In the genomic region with DNA sequence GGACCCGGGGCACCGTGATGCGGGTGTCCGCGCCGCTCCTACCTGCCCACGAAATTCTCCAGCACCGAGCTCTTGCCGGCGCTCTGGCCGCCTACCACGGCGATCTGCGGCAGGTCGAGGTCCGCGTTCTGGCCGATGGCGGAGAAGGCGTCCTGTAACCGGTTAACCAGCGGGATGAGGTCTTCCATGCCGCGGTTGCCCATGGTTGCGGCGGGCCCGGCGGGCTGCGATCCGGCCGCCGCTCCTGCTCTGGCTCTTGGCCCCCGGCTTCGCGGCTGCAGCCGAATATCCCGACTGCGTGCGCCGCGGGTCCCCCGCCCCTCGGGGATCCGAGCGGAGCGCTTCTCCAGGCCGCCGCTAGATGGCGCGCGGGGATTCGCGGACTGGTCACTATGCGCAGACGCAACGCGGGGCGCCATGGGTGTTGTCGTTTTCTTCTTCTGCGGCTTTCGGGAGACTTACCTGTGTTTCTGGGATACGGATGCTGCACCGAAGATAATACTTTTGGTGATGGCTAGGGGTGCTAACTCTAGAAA, we compare ENCODE assay signal across 8 mouse cellular contexts. TPM values are rescaled to one million over a fixed set of nuclear protein-coding genes. Genes with fewer than 3 reads are reported as not detected.
DNase-seq lines count a peak whose midpoint lies in the region; ATAC-seq and TF ChIP-seq lines count a peak whose summit lies in the region.

A gene (minus strand): TSS at position 332 of the 536 bp plus-strand sequence.

- H3K4me2 ChIP-seq in embryonic facial prominence, embryonic 12.5 days (replicated peaks), result peak within 1 kb of the TSS; percentile 73
- peak within 1 kb of the TSS; percentile 53 for H3K4me2 ChIP-seq in limb, embryonic 11.5 days (ENCODE audit: low read depth, severe bottlenecking)
- H3K4me2 ChIP-seq in midbrain, embryonic 14.5 days (ENCODE audit: low read length), result peak within 1 kb of the TSS; percentile 79

- H3K27ac ChIP-seq in embryonic facial prominence, embryonic 12.5 days, result peak within 1 kb of the TSS; percentile 91
- no peak within 1 kb of the TSS for H3K27ac ChIP-seq in kidney, adult 2 months (ENCODE audit: insufficient read depth, low read depth, low read length)
- H3K27ac ChIP-seq in limb, embryonic 11.5 days (replicated peaks; ENCODE audit: low read depth, low read length), result peak within 1 kb of the TSS; percentile 82
- H3K27ac ChIP-seq in midbrain, embryonic 14.5 days (replicated peaks; ENCODE audit: low read depth, low read length), result peak within 1 kb of the TSS; percentile 95

- no peak for TF ChIP-seq POLR2A in kidney, adult 2 months (IDR thresholded peaks at IDR 0.05; ENCODE audit: low read depth, low read length)

- H3K4me3 ChIP-seq in embryonic facial prominence, embryonic 12.5 days, result peak within 1 kb of the TSS; percentile 70
- H3K4me3 ChIP-seq in kidney, adult 2 months (ENCODE audit: insufficient read depth, low read depth, low read length), result peak within 1 kb of the TSS; percentile 68
- peak within 1 kb of the TSS; percentile 86 for H3K4me3 ChIP-seq in limb, embryonic 11.5 days (ENCODE audit: low read depth, low read length)
- peak within 1 kb of the TSS; percentile 70 for H3K4me3 ChIP-seq in midbrain, embryonic 14.5 days (replicated peaks; ENCODE audit: low read depth, low read length)

- no peaks in the 10 kb centered on the region for H3K27me3 ChIP-seq in embryonic facial prominence, embryonic 12.5 days
- no peaks in the 10 kb centered on the region; the same call in 1 of the 2 replicates for H3K27me3 ChIP-seq in kidney, adult 2 months (replicated peaks; ENCODE audit: control insufficient read depth, insufficient read depth, low read length)
- H3K27me3 ChIP-seq in limb, embryonic 11.5 days (ENCODE audit: control insufficient read depth, insufficient read depth, low read length), result no peaks in the 10 kb centered on the region
- no peaks in the 10 kb centered on the region for H3K27me3 ChIP-seq in midbrain, embryonic 14.5 days (ENCODE audit: control insufficient read depth, insufficient read depth, low read length)

- ATAC-seq in embryonic facial prominence, embryonic 12.5 days (ENCODE audit: insufficient number of reproducible peaks, insufficient read depth, low FRiP score, low TSS enrichment), result 0 out of 2 replicates have a peak, but pooled peaks have one; percentile 19
- peak; percentile 15 for ATAC-seq in limb, embryonic 11.5 days (ENCODE audit: insufficient number of reproducible peaks, low FRiP score, low TSS enrichment, low read depth)
- peak; percentile 72 for ATAC-seq in midbrain, embryonic 14.5 days (ENCODE audit: low FRiP score, low TSS enrichment)

- peak; percentile 76 for TF ChIP-seq CTCF in kidney, adult 2 months (conservative IDR thresholded peaks at IDR 0.05; ENCODE audit: insufficient read depth, insufficient read length, low read depth, low read length)

- peaks cover 30% of the 10 kb centered on the region for H3K4me1 ChIP-seq in embryonic facial prominence, embryonic 12.5 days
- H3K4me1 ChIP-seq in kidney, adult 2 months (ENCODE audit: control insufficient read depth, insufficient read depth, low read length), result peaks cover 3% of the 10 kb centered on the region; the same call in 1 of the 2 replicates
- H3K4me1 ChIP-seq in limb, embryonic 11.5 days (ENCODE audit: control insufficient read depth, insufficient read depth, low read length), result peaks cover 13% of the 10 kb centered on the region
- H3K4me1 ChIP-seq in midbrain, embryonic 14.5 days (ENCODE audit: control insufficient read depth, insufficient read depth, low read length), result peaks cover 20% of the 10 kb centered on the region

- WGBS in embryonic facial prominence, embryonic 12.5 days, result under 1% methylated on average over 63 of the region's 63 CpGs
- under 1% methylated on average over 63 of the region's 63 CpGs for WGBS in kidney, adult 2 months
- 0% methylated on average over 63 of the region's 63 CpGs for WGBS in limb, embryonic 11.5 days
- under 1% methylated on average over 63 of the region's 63 CpGs for WGBS in midbrain, embryonic 14.5 days

- peak; percentile 88 for DNase-seq in 3T3-L1 (ENCODE audit: low read depth, low spot score)
- peak; percentile 91 to 93 for DNase-seq in adrenal gland, postnatal 36 days
- DNase-seq in heart, adult 18-20 months, result peak; percentile 90 to 94
- peak; percentile 90 for DNase-seq in kidney, adult 2 months
- peak; percentile 96 for DNase-seq in limb, embryonic 11.5 days (ENCODE audit: low spot score)
- peak; percentile 97 for DNase-seq in midbrain, embryonic 14.5 days
- peak; percentile 79 for DNase-seq in spleen, adult 12 weeks (ENCODE audit: low spot score)

- no peaks in the 10 kb centered on the region for H3K9me3 ChIP-seq in embryonic facial prominence, embryonic 12.5 days
- H3K9me3 ChIP-seq in limb, embryonic 11.5 days (ENCODE audit: control insufficient read depth, low read length), result no peaks in the 10 kb centered on the region
- H3K9me3 ChIP-seq in midbrain, embryonic 14.5 days (ENCODE audit: control insufficient read depth, low read length), result no peaks in the 10 kb centered on the region

- H3K9ac ChIP-seq in embryonic facial prominence, embryonic 12.5 days, result peak within 1 kb of the TSS; percentile 80
- H3K9ac ChIP-seq in limb, embryonic 11.5 days (ENCODE audit: low read length), result peak within 1 kb of the TSS; percentile 85
- H3K9ac ChIP-seq in midbrain, embryonic 14.5 days (replicated peaks; ENCODE audit: low read length), result peak within 1 kb of the TSS; percentile 81

- peaks cover 10% of the 10 kb centered on the region; the same call in 1 of the 2 replicates for H3K36me3 ChIP-seq in embryonic facial prominence, embryonic 12.5 days
- H3K36me3 ChIP-seq in kidney, adult 2 months (ENCODE audit: control insufficient read depth, insufficient read depth, low read length), result no peaks in the 10 kb centered on the region
- no peaks in the 10 kb centered on the region for H3K36me3 ChIP-seq in limb, embryonic 11.5 days (ENCODE audit: control insufficient read depth, insufficient read depth, low read length)
- H3K36me3 ChIP-seq in midbrain, embryonic 14.5 days (ENCODE audit: control insufficient read depth, insufficient read depth, low read length), result peaks cover 2% of the 10 kb centered on the region; the same call in 1 of the 2 replicates

RNA-seq across cellular contexts. Expression of the gene that starts here (rescaled TPM):
- total RNA-seq in adrenal gland, postnatal 36 days (2021), result 10 to 100 TPM; 14.8 to 20.3 TPM
- polyA plus RNA-seq in embryonic facial prominence, embryonic 12.5 days (2016; fragmentation: Nextera tagmentation; extraction: Ambion mirVana), result 45.0 and 47.8 TPM in 2 replicates
- total RNA-seq in heart, adult 18-20 months (2021), result 1 to 10 TPM; 3.6 to 4.4 TPM
- polyA plus RNA-seq in kidney, adult 2 months (2012; rRNA removed), result 8.3 and 12.6 TPM in 2 replicates
- polyA plus RNA-seq in limb, embryonic 11.5 days (2014; fragmentation: Nextera tagmentation; extraction: Ambion mirVana), result 36.1 and 39.9 TPM in 2 replicates
- 90.6 and 103 TPM in 2 replicates for polyA plus RNA-seq in midbrain, embryonic 14.5 days (2014; fragmentation: Nextera tagmentation; extraction: Ambion mirVana)

Comparison
In these comparisons a context has a peak if more than half of its experiments do, and no peak if none do; other contexts are left out.
1. ATAC-seq: peak in every context shown above with its lines; median percentile 72 in midbrain, embryonic 14.5 days; 19 in embryonic facial prominence, embryonic 12.5 days; 15 in limb, embryonic 11.5 days.